Mouse (Mus musculus) hindbrain, embryonic 14.5 days (tissue): ENCODE results near the gene Entpd7. TPM values are rescaled to one million over a fixed set of nuclear protein-coding genes. Genes with fewer than 3 reads are reported as not detected.
A peak's percentile ranks its signal among the peaks of the same experiment; 100 is the strongest.

Experiments used
- ATAC-seq: fragments of 200-750 bp; cut with Nextera tagmentation; 2 replicates; pipeline ENCODE4 v1.8.0; 2017; ENCODE audit warnings: moderate number of reproducible peaks, mild to moderate bottlenecking, moderate TSS enrichment, moderate library complexity; ENCODE audit not compliant: low FRiP score
- DNase-seq: peaks from one replicate; pipeline ENCODE4 v3.0.0-alpha.2; 2015; ENCODE audit warnings: low spot score
- H3K27ac ChIP-seq: fragments of 300-500 bp; sonication (generic); 2 replicates; pipeline ENCODE4 v1.5.1; 2014; ENCODE audit warnings: mild to moderate bottlenecking, moderate library complexity
- H3K27me3 ChIP-seq: fragments of 300-500 bp; sonication (generic); 2 replicates; pipeline ENCODE4 v1.6.1; 2014; ENCODE audit warnings: mild to moderate bottlenecking, low read length, mixed read lengths; ENCODE audit not compliant: control insufficient read depth, insufficient read depth
- H3K36me3 ChIP-seq: fragments of 300-500 bp; sonication (generic); replicated peaks from 2 replicates; pipeline ENCODE4 v1.6.1; 2014; ENCODE audit not compliant: control insufficient read depth, insufficient read depth
- H3K4me1 ChIP-seq: fragments of 300-500 bp; sonication (generic); replicated peaks from 2 replicates; pipeline ENCODE4 v1.6.1; 2014; ENCODE audit warnings: antibody characterized with exemption, low read length, mixed read lengths; ENCODE audit not compliant: control insufficient read depth, insufficient read depth
- H3K4me2 ChIP-seq: fragments of 300-500 bp; sonication (generic); replicated peaks from 2 replicates; pipeline ENCODE4 v1.6.1; 2014; ENCODE audit warnings: mild to moderate bottlenecking, moderate library complexity
- H3K4me3 ChIP-seq: fragments of 300-500 bp; sonication (generic); replicated peaks from 2 replicates; pipeline ENCODE4 v1.5.1; 2014; ENCODE audit warnings: mild to moderate bottlenecking, low read length
- H3K9ac ChIP-seq: fragments of 300-500 bp; sonication (generic); 2 replicates; pipeline ENCODE4 v1.6.1; 2014
- H3K9me3 ChIP-seq: fragments of 300-500 bp; sonication (generic); 2 replicates; pipeline ENCODE4 v1.6.1; 2016; ENCODE audit warnings: low read length; ENCODE audit not compliant: control insufficient read depth
- WGBS: fragments of 180-500 bp; shearing (Covaris S2); extraction: QIAGEN DNeasy Blood & Tissue Kit; methylation state at CpG from one replicate; pipeline ENCODE4 v1.1.7; 2014; 5-methylcytosine and 5-hydroxymethylcytosine counted together
- polyA plus RNA-seq: library from polyadenylated mRNA; unstranded; fragments of >200 nt; fragmentation: Nextera tagmentation; extraction: Ambion mirVana; gene quantifications from 2 replicates; pipeline ENCODE4 v1.2.1, GENCODE M21; 2014

Entpd7 gene
- polyA plus RNA-seq, 1 experiment from 2014 or later: 11.9 TPM

DNA sequence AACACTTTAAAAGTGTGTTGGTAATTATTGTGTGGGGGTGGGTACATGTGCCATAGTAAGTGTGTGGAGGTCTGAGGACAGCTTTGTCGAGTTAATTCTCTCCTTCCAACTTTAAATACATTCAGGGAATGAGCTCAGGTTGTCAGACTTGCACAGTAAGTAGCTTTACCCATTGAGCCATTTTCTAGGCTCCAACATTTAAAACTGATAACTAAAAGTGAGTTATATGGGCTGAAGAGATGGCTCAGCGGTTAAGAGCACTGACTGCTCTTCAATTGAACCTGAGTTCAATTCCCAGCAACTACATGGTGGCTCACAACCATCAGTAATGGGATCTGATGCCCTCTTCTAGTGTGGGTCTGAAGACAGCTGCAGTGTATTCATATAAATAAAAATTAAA is 64.8 kb downstream of the Entpd7 start:
- no peak overlapping the region for H3K9ac ChIP-seq
- ATAC-seq (no peak), DNase-seq (no peak)
- H3K9me3 ChIP-seq: no peaks in the 10 kb centered on the region
- WGBS: 80% methylated on average over 2 of the region's 2 CpGs
- H3K4me1 ChIP-seq: peaks cover 4% of the 10 kb centered on the region; the same call in 1 of the 2 replicates
- H3K27ac ChIP-seq: no peak overlapping the region
- no peaks in the 10 kb centered on the region for H3K27me3 ChIP-seq
- H3K36me3 ChIP-seq: peaks cover 14% of the 10 kb centered on the region
- H3K4me2 ChIP-seq: no peak overlapping the region
- H3K4me3 ChIP-seq: no peak overlapping the region

DNA sequence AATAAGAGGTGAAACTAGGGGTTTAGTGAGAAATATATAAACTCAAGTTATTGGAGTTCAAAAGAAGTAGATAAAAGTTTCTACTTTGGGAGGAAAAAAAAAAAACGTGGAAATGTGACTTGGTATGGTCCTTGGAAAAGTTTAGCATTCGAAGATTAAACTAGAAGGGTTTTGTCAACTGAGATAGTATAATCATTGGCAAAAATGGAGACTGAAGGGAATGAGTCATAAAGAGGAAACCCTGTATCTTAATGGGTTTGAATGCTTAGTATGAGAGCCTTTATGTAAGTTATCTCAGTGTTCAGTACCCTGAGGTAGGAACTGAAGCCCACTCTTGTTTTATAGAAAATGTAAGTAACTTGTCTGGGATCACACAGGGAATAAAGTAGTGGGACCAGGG is 65.4 kb downstream of the Entpd7 start:
- Histone ChIP-seq H3K9ac (no peak overlapping the region), H3K4me3 (no peak overlapping the region), H3K36me3 (peaks cover 9% of the 10 kb centered on the region), H3K4me1 (peaks cover 4% of the 10 kb centered on the region; the same call in 1 of the 2 replicates), H3K4me2 (no peak overlapping the region), H3K27ac (no peak overlapping the region), H3K9me3 (no peaks in the 10 kb centered on the region), H3K27me3 (no peaks in the 10 kb centered on the region)
- no peak for ATAC-seq
- DNase-seq: no peak
- WGBS: 77% methylated on average over 2 of the region's 2 CpGs

DNA sequence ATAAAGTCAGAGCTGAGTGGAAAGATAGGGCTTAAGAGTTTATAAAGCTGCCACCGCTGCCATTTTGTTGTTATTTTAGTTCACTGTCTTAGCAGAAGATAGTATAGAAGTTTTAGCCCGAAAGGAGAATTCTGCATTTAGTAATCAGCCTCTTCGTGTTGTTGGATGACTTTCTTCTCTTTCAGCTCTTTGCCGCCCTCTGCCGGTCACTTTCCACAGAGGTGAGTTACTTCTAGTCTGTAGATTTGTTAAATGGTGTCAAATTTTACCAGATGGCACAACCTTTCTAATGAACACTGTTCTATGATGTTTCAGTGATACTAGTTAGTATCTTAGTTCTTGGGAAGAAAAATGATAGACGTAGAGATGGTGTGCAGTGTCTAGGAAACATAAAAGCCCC is 71.0 kb downstream of the Entpd7 start:
- no peak for ATAC-seq
- H3K4me3 ChIP-seq: no peak overlapping the region
- H3K9me3 ChIP-seq: no peaks in the 10 kb centered on the region
- peak; percentile 81 for DNase-seq
- no peaks in the 10 kb centered on the region for H3K36me3 ChIP-seq
- no peak overlapping the region for H3K9ac ChIP-seq
- H3K4me2 ChIP-seq: no peak overlapping the region
- 21% methylated on average over 6 of the region's 6 CpGs for WGBS
- H3K27ac ChIP-seq: no peak overlapping the region
- no peaks in the 10 kb centered on the region for H3K27me3 ChIP-seq
- H3K4me1 ChIP-seq: no peaks in the 10 kb centered on the region

DNA sequence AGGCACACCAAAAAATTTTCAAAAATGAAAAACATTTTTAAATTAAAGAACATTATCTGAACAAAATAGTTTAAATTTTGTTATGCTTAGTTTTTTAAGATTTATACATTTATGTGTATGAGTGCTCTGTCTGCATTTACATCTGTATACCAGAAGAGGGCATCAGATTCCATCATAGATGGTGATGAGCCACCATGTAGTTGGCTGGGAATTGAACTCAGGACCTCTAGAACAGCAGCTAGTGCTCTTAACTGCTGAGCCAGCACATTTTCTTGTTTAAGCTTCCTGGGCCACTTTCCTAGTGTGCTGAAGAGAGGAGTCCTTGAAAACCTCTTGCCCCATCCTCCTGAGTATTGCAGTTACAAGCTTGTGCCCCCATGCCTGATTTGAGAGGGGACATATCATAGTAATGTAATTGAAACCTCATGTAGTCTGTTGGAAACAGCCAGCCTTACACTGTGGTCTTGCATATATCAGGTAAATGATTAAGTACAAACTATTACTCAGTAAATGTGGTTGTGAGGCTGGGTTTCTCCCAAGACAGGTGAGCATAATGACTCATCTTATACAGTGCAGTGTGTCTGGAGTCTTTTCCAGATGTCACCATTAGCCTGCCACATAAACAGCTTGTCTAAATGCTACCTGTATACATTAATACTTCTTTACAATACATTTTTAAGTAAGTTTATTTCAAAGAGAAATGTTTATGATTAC is 72.2 kb downstream of the Entpd7 start:
- H3K27ac ChIP-seq: no peak overlapping the region
- DNase-seq (no peak), ATAC-seq (no peak)
- no peaks in the 10 kb centered on the region for H3K9me3 ChIP-seq
- no peak overlapping the region for H3K4me3 ChIP-seq
- no peaks in the 10 kb centered on the region for H3K36me3 ChIP-seq
- no peak overlapping the region for H3K9ac ChIP-seq
- H3K4me1 ChIP-seq: no peaks in the 10 kb centered on the region
- no peaks in the 10 kb centered on the region for H3K27me3 ChIP-seq
- no peak overlapping the region for H3K4me2 ChIP-seq

DNA sequence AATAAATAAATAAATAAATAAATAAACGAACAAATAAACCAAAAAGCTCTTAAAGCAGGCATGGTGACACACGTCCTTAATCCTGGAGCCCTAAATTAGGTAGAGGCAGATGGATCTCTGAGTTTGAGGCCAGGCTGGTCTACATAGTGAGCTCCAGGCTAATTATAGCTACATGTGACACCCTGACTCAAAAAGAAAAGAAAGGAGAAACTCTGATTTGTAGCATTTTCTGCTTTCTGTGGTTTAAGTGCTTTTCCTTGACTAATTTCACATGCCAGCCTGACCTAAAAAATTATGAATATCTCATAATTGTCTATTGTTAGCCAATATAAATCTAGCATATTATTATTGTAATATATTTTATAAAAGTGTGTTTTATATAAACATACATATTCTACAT is 72.9 kb downstream of the Entpd7 start:
- Histone ChIP-seq H3K27me3 (no peaks in the 10 kb centered on the region), H3K9me3 (no peaks in the 10 kb centered on the region), H3K9ac (no peak overlapping the region), H3K27ac (no peak overlapping the region), H3K4me2 (no peak overlapping the region), H3K36me3 (no peaks in the 10 kb centered on the region), H3K4me1 (no peaks in the 10 kb centered on the region), H3K4me3 (no peak overlapping the region)
- DNase-seq (no peak), ATAC-seq (no peak)
- WGBS: 86% methylated on average over 2 of the region's 2 CpGs

DNA sequence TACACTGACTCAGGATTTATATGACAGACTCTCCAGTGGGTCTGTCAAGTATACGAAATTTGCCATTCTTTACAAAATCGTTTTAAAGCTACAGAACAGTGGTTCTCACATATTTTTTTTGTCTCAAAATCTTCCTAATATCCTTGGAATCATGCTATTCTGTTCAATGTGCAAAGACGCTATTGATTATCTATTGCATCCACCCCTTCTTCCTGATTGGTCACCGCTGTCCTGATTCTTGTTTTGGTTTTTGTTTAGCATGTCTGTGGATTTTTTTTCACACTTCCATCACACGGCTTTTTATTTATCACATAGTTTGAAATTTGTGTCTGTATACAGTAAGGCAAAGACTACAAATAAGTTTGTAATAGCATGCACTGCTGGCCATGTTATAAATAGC is 77.0 kb downstream of the Entpd7 start:
- H3K9ac ChIP-seq: no peak overlapping the region
- H3K4me1 ChIP-seq: no peaks in the 10 kb centered on the region
- no peak overlapping the region for H3K4me2 ChIP-seq
- 89% methylated on average over 5 of the region's 5 CpGs for WGBS
- no peak overlapping the region for H3K27ac ChIP-seq
- H3K9me3 ChIP-seq: no peaks in the 10 kb centered on the region
- ATAC-seq (no peak), DNase-seq (no peak)
- H3K36me3 ChIP-seq: no peaks in the 10 kb centered on the region; the same call in 1 of the 2 replicates
- H3K4me3 ChIP-seq: no peak overlapping the region
- no peaks in the 10 kb centered on the region for H3K27me3 ChIP-seq

DNA sequence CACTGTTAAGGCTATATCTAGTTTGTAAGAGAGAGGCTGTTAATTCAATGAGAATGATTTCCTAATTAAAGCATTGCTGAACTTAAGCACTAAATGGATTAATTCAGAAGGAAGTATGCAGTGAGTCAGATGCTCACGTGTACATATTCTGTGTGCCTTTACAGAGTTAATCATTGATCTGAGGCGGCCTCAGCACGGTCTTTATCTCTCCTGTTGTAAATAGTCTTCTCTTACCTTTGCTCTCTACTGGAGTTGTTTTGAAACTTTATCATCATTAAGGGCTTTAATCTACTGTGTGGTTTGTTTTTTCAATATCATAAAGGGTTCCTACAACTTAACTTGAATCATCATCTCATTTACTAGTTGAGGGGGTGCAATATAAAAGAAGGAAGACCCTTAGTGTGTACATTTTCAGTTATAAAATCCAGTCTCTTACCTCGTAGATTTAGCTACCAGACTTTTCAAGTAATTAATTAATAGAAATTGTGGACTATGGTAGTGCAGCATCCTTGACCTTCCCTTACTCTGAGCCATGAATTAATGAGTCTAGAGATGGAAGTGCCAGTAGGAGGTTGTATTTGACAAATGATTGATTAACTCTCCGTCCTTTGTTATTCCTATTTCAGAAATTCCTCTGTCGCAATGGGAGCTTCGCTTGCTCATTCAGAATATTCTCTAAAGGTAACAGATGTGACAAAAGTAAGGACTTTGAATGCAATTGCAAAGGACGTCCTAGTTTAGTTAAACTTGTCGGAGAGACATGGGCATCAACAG is 78.3 kb downstream of the Entpd7 start:
- H3K4me3 ChIP-seq: no peak overlapping the region
- 47% methylated on average over 9 of the region's 9 CpGs for WGBS

DNA sequence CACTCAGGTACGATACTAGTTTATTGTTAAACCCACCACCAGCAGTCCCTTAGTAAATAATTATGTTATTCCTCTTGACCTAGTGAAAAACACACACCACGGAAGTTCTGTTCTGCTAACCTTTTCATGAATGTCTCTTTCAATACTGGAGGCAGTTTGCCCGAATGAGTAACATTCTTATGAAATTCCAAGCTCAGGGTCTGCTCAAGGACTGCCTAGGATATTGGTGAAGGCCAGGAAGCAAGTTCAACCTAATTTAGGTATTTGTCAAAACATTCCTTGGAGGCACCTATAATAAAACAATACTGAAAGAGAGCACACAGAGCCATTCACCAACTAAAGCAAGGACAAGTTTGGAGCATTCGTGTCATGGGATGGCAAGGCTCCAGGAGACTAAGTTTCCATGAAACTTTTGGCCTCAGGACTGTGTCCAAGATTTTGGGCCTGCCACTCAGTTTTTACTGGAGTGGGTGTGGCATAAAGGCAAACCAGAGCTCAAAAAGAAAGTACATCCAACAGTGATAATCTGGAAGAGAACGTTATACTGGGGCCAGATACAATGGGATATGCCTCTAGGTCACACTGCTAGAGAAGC is 80.0 kb downstream of the Entpd7 start:
- Histone ChIP-seq H3K27ac (no peak overlapping the region), H3K9me3 (no peaks in the 10 kb centered on the region), H3K27me3 (no peaks in the 10 kb centered on the region), H3K9ac (no peak overlapping the region), H3K36me3 (no peaks in the 10 kb centered on the region; the same call in 1 of the 2 replicates), H3K4me1 (no peaks in the 10 kb centered on the region), H3K4me3 (no peak overlapping the region), H3K4me2 (no peak overlapping the region)
- DNase-seq (no peak), ATAC-seq (no peak)
- 84% methylated on average over 5 of the region's 5 CpGs for WGBS

More for the DNA sequence above, 78.3 kb downstream of the Entpd7 start:
- ATAC-seq: no peak
- Histone ChIP-seq H3K4me1 (no peaks in the 10 kb centered on the region), H3K4me2 (no peak overlapping the region), H3K36me3 (no peaks in the 10 kb centered on the region; the same call in 1 of the 2 replicates), H3K9ac (no peak overlapping the region), H3K9me3 (no peaks in the 10 kb centered on the region), H3K27ac (no peak overlapping the region), H3K27me3 (no peaks in the 10 kb centered on the region)
- no peak for DNase-seq

DNA sequence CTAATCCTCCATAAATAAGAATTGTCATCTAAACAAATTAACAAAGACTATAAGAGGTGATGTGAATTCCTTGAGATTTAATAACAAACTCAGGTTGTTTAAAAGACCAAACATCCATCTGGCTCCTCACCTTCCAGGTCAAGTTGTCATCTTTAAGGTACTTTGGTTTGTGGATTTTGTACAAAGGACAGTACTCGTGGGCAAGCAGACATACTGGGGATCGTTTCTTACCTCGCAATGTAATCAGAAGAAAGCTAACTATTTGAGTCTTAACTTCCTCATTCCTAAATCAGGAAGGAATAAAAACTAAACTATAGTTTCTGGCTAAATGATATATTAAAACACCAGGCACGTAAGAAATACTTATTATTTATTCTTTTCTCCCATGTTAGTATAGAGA is 81.1 kb downstream of the Entpd7 start:
- 93% methylated on average over 4 of the region's 4 CpGs for WGBS
- no peak overlapping the region for H3K27ac ChIP-seq
- no peak overlapping the region for H3K4me3 ChIP-seq
- H3K4me2 ChIP-seq: no peak overlapping the region
- no peaks in the 10 kb centered on the region; the same call in 1 of the 2 replicates for H3K36me3 ChIP-seq
- no peak overlapping the region for H3K9ac ChIP-seq
- no peaks in the 10 kb centered on the region for H3K9me3 ChIP-seq
- DNase-seq (no peak), ATAC-seq (no peak)
- no peaks in the 10 kb centered on the region for H3K4me1 ChIP-seq
- H3K27me3 ChIP-seq: no peaks in the 10 kb centered on the region
